ENCODE assay signal across 16 mouse cellular contexts in genomic region chr10:67894059-67894458, GRCm38 (mm10). TPM values are rescaled to one million over a fixed set of nuclear protein-coding genes. Genes with fewer than 3 reads are reported as not detected.
DNase-seq lines count a peak whose midpoint lies in the region; ATAC-seq and TF ChIP-seq lines count a peak whose summit lies in the region.
"Had no signal": no experiment of that assay in that cellular context is flagged by ENCODE, and none has a peak within 500 bp of the region (broad histone marks: within the 10 kb centered on the region; RNA-seq: fewer than 3 reads in every experiment).

No protein-coding gene starts in this region.

- ATAC-seq in frontal cortex, adult (ENCODE audit: low TSS enrichment), result peak; percentile 32
- no peak for ATAC-seq in midbrain, embryonic 14.5 days (ENCODE audit: low FRiP score, low TSS enrichment)
- no peak for ATAC-seq in midbrain, embryonic 15.5 days (replicated peaks)
- peak; percentile 41; the same call in 1 of the 2 replicates for ATAC-seq in midbrain, postnatal 0 days (ENCODE audit: low FRiP score)
- no peak for ATAC-seq in intestine, postnatal 0 days

- WGBS in midbrain, embryonic 14.5 days, result 73% methylated on average over 8 of the region's 8 CpGs
- WGBS in midbrain, embryonic 15.5 days, result 61% methylated on average over 8 of the region's 8 CpGs
- 64% methylated on average over 8 of the region's 8 CpGs for WGBS in cerebellum, adult 2 months
- WGBS in midbrain, postnatal 0 days, result 69% methylated on average over 8 of the region's 8 CpGs
- 71% methylated on average over 8 of the region's 8 CpGs for WGBS in intestine, postnatal 0 days

- no peaks in the 10 kb centered on the region for H3K9me3 ChIP-seq in midbrain, embryonic 14.5 days (ENCODE audit: control insufficient read depth, low read length)
- H3K9me3 ChIP-seq in midbrain, embryonic 15.5 days, result no peaks in the 10 kb centered on the region
- no peaks in the 10 kb centered on the region for H3K9me3 ChIP-seq in midbrain, postnatal 0 days (ENCODE audit: low read length)
- no peaks in the 10 kb centered on the region for H3K9me3 ChIP-seq in intestine, postnatal 0 days (ENCODE audit: control insufficient read depth)
- H3K9me3 ChIP-seq: embryonic facial prominence, embryonic 12.5 days; neural tube, embryonic 12.5 days had no signal

- TF ChIP-seq CTCF in cerebellum, adult 2 months (IDR thresholded peaks at IDR 0.05; ENCODE audit: borderline replicate concordance, insufficient read depth, low read depth, low read length), result no peak
- TF ChIP-seq CTCF in midbrain, postnatal 0 days (IDR thresholded peaks at IDR 0.05), result peak; percentile 22; the same call in 1 of the 2 replicates
- TF ChIP-seq CTCF in intestine, postnatal 0 days (IDR thresholded peaks at IDR 0.05; ENCODE audit: low read depth), result no peak

- H3K4me1 ChIP-seq in midbrain, embryonic 14.5 days (ENCODE audit: control insufficient read depth, insufficient read depth, low read length), result peaks cover 7% of the 10 kb centered on the region; the same call in 1 of the 2 replicates
- H3K4me1 ChIP-seq in midbrain, embryonic 15.5 days, result peaks cover 11% of the 10 kb centered on the region; the same call in 1 of the 2 replicates
- peaks cover 21% of the 10 kb centered on the region for H3K4me1 ChIP-seq in cerebellum, adult 2 months (ENCODE audit: control insufficient read depth, insufficient read depth, low read length)
- H3K4me1 ChIP-seq in midbrain, postnatal 0 days (ENCODE audit: insufficient read depth, low read length), result peaks cover 5% of the 10 kb centered on the region; the same call in 1 of the 2 replicates
- no peaks in the 10 kb centered on the region for H3K4me1 ChIP-seq in intestine, postnatal 0 days (replicated peaks; ENCODE audit: control insufficient read depth, insufficient read depth, low read length)
- H3K4me1 ChIP-seq: embryonic facial prominence, embryonic 12.5 days; neural tube, embryonic 12.5 days had no signal

- no peak overlapping the region for H3K9ac ChIP-seq in midbrain, embryonic 14.5 days (replicated peaks; ENCODE audit: low read length)
- no peak overlapping the region for H3K9ac ChIP-seq in midbrain, embryonic 15.5 days
- H3K9ac ChIP-seq in midbrain, postnatal 0 days (replicated peaks; ENCODE audit: low read length, poor library complexity, severe bottlenecking), result no peak overlapping the region
- H3K9ac ChIP-seq in intestine, postnatal 0 days (ENCODE audit: low read depth, low read length), result no peak overlapping the region
- H3K9ac ChIP-seq: embryonic facial prominence, embryonic 12.5 days; neural tube, embryonic 12.5 days had no signal

- no peak overlapping the region for H3K27ac ChIP-seq in midbrain, embryonic 14.5 days (replicated peaks; ENCODE audit: low read depth, low read length)
- H3K27ac ChIP-seq in midbrain, embryonic 15.5 days, result no peak overlapping the region
- H3K27ac ChIP-seq in cerebellum, adult 2 months (ENCODE audit: insufficient read depth, low read length), result no peak overlapping the region
- no peak overlapping the region; the same call in 1 of the 2 replicates for H3K27ac ChIP-seq in midbrain, postnatal 0 days (ENCODE audit: low read depth, low read length)
- H3K27ac ChIP-seq in intestine, postnatal 0 days (ENCODE audit: low read depth, low read length), result no peak overlapping the region
- H3K27ac ChIP-seq: embryonic facial prominence, embryonic 12.5 days; neural tube, embryonic 12.5 days had no signal

- no peak for DNase-seq in frontal cortex, postnatal 36 days (ENCODE audit: low spot score in 2 of 2)
- DNase-seq in midbrain, embryonic 14.5 days, result peak; percentile 22
- peak; percentile 37 to 38 for DNase-seq in cerebellum, adult 2 months
- DNase-seq in midbrain, postnatal 0 days (ENCODE audit: low spot score), result peak; percentile 22
- no peak for DNase-seq in adrenal gland, postnatal 36 days
- DNase-seq: heart, postnatal 14 days; kidney, adult 18-20 months; kidney, postnatal 36 days; lung, postnatal 10 days; thymus, postnatal 25 days had no signal

- no peaks in the 10 kb centered on the region for H3K36me3 ChIP-seq in midbrain, embryonic 14.5 days (ENCODE audit: control insufficient read depth, insufficient read depth, low read length)
- no peaks in the 10 kb centered on the region for H3K36me3 ChIP-seq in midbrain, embryonic 15.5 days (replicated peaks)
- H3K36me3 ChIP-seq in midbrain, postnatal 0 days (ENCODE audit: insufficient read depth, low read length), result peaks cover 3% of the 10 kb centered on the region; the same call in 1 of the 2 replicates
- no peaks in the 10 kb centered on the region for H3K36me3 ChIP-seq in intestine, postnatal 0 days (ENCODE audit: control insufficient read depth, insufficient read depth)
- H3K36me3 ChIP-seq: embryonic facial prominence, embryonic 12.5 days; neural tube, embryonic 12.5 days had no signal

- no peak overlapping the region for H3K4me3 ChIP-seq in midbrain, embryonic 14.5 days (replicated peaks; ENCODE audit: low read depth, low read length)
- H3K4me3 ChIP-seq in midbrain, embryonic 15.5 days, result no peak overlapping the region
- H3K4me3 ChIP-seq in cerebellum, adult 2 months (replicated peaks; ENCODE audit: insufficient read depth, low read depth, low read length), result peak overlapping the region; percentile 21
- no peak overlapping the region for H3K4me3 ChIP-seq in midbrain, postnatal 0 days (ENCODE audit: low read depth, low read length)
- H3K4me3 ChIP-seq in intestine, postnatal 0 days (ENCODE audit: low read depth, low read length), result no peak overlapping the region
- H3K4me3 ChIP-seq: embryonic facial prominence, embryonic 12.5 days; neural tube, embryonic 12.5 days had no signal

- 0 out of 2 replicates have a peak, but pooled peaks cover 4% of the 10 kb centered on the region for H3K27me3 ChIP-seq in midbrain, embryonic 14.5 days (ENCODE audit: control insufficient read depth, insufficient read depth, low read length)
- H3K27me3 ChIP-seq in midbrain, embryonic 15.5 days (replicated peaks), result peaks cover 23% of the 10 kb centered on the region
- no peaks in the 10 kb centered on the region for H3K27me3 ChIP-seq in cerebellum, adult 2 months (ENCODE audit: control insufficient read depth, insufficient read depth, low read length)
- H3K27me3 ChIP-seq in midbrain, postnatal 0 days (ENCODE audit: insufficient read depth, low read length), result no peaks in the 10 kb centered on the region
- no peaks in the 10 kb centered on the region for H3K27me3 ChIP-seq in intestine, postnatal 0 days (replicated peaks; ENCODE audit: control insufficient read depth, insufficient read depth, low read length)
- H3K27me3 ChIP-seq: embryonic facial prominence, embryonic 12.5 days; neural tube, embryonic 12.5 days had no signal

- TF ChIP-seq POLR2A in cerebellum, adult 2 months (IDR thresholded peaks at IDR 0.05; ENCODE audit: borderline replicate concordance, insufficient read depth, low read length), result no peak

- H3K4me2 ChIP-seq in midbrain, embryonic 14.5 days (ENCODE audit: low read length), result no peak overlapping the region
- H3K4me2 ChIP-seq in midbrain, embryonic 15.5 days, result no peak overlapping the region
- no peak overlapping the region for H3K4me2 ChIP-seq in midbrain, postnatal 0 days (ENCODE audit: low read depth, low read length, poor library complexity, severe bottlenecking)
- H3K4me2 ChIP-seq in intestine, postnatal 0 days (replicated peaks; ENCODE audit: low read depth), result no peak overlapping the region
- H3K4me2 ChIP-seq: embryonic facial prominence, embryonic 12.5 days; liver, embryonic 11.5 days; neural tube, embryonic 12.5 days had no signal

RNA-seq across cellular contexts. Expression of gene Zfp365, which starts 18.4 kb away (rescaled TPM):
- 3.5 and 4.6 TPM in 2 replicates for polyA plus RNA-seq in midbrain, embryonic 14.5 days (2014; fragmentation: Nextera tagmentation; extraction: Ambion mirVana)
- polyA plus RNA-seq in midbrain, embryonic 15.5 days (2015; fragmentation: Nextera tagmentation; extraction: Ambion mirVana), result 5.4 and 5.8 TPM in 2 replicates
- polyA plus RNA-seq in cerebellum, adult 2 months (2012; rRNA removed), result 32.2 and 39.7 TPM in 2 replicates
- 15.2 and 17.4 TPM in 2 replicates for total RNA-seq in midbrain, postnatal 0 days (2014; rRNA removed)
- 7.9 and 9.1 TPM in 2 replicates for polyA plus RNA-seq in midbrain, postnatal 0 days (2015; fragmentation: Nextera tagmentation; extraction: Ambion mirVana)
- 1 to 10 TPM; 1.4 to 2.1 TPM for total RNA-seq in adrenal gland, postnatal 36 days (2021)
- 0.47 TPM in 2 replicates for polyA plus RNA-seq in intestine, postnatal 0 days (2015; fragmentation: Nextera tagmentation; extraction: Ambion mirVana)

Comparison
In these comparisons a context has a peak if more than half of its experiments do, and no peak if none do; other contexts are left out.
1. ATAC-seq: peak in frontal cortex, adult (single experiment) and midbrain, postnatal 0 days (single experiment); none in midbrain, embryonic 14.5 days (single experiment), midbrain, embryonic 15.5 days (single experiment) and intestine, postnatal 0 days (single experiment).
2. DNase-seq: peak in midbrain, embryonic 14.5 days (single experiment), cerebellum, adult 2 months (2 of 2) and midbrain, postnatal 0 days (single experiment); none in frontal cortex, postnatal 36 days (0 of 2) and adrenal gland, postnatal 36 days (0 of 2).